Mouse (Mus musculus) intestine, embryonic 14.5 days (tissue): ENCODE data around the gene Mkrn2os. TPM values are rescaled to one million over a fixed set of nuclear protein-coding genes. Genes with fewer than 3 reads are reported as not detected.
A peak's percentile ranks its signal among the peaks of the same experiment; 100 is the strongest.

ENCODE experiments used
- ATAC-seq: fragments of 200-750 bp; cut with Nextera tagmentation; replicated peaks from 2 replicates; pipeline ENCODE4 v1.8.0; 2017; ENCODE audit warnings: low read depth, moderate number of reproducible peaks, moderate TSS enrichment, moderate library complexity; ENCODE audit not compliant: low FRiP score, low TSS enrichment
- DNase-seq: peaks from one replicate; pipeline ENCODE4 v3.0.0-alpha.2; 2018; ENCODE audit warnings: low spot score
- H3K27ac ChIP-seq: fragments of 300-500 bp; sonication (generic); 2 replicates; pipeline ENCODE4 v1.5.1; 2014; ENCODE audit warnings: low read depth, mild to moderate bottlenecking, control low read depth
- H3K27me3 ChIP-seq: fragments of 300-500 bp; sonication (generic); replicated peaks from 2 replicates; pipeline ENCODE4 v1.6.1; 2014; ENCODE audit warnings: low read length, control low read depth; ENCODE audit not compliant: control insufficient read depth, insufficient read depth
- H3K36me3 ChIP-seq: fragments of 300-500 bp; sonication (generic); 2 replicates; pipeline ENCODE4 v1.6.1; 2014; ENCODE audit warnings: low read length, control low read depth; ENCODE audit not compliant: control insufficient read depth, insufficient read depth
- H3K4me1 ChIP-seq: fragments of 300-500 bp; sonication (generic); replicated peaks from 2 replicates; pipeline ENCODE4 v1.6.1; 2014; ENCODE audit warnings: low read length, control low read depth, mixed read lengths; ENCODE audit not compliant: control insufficient read depth, insufficient read depth
- H3K4me2 ChIP-seq: fragments of 300-500 bp; sonication (generic); 2 replicates; pipeline ENCODE4 v1.6.1; 2014; ENCODE audit warnings: low read length
- H3K4me3 ChIP-seq: fragments of 300-500 bp; sonication (generic); 2 replicates; pipeline ENCODE4 v1.5.1; 2014; ENCODE audit warnings: low read depth, low read length, control low read depth, mixed read lengths
- H3K9ac ChIP-seq: fragments of 300-500 bp; sonication (generic); 2 replicates; pipeline ENCODE4 v1.6.1; 2014; ENCODE audit warnings: mild to moderate bottlenecking, low read length
- H3K9me3 ChIP-seq: fragments of 300-500 bp; sonication (generic); 2 replicates; pipeline ENCODE4 v1.6.1; 2016; ENCODE audit warnings: low read length, control low read depth; ENCODE audit not compliant: control insufficient read depth
- WGBS: fragments of 180-500 bp; shearing (Covaris S2); extraction: QIAGEN DNeasy Blood & Tissue Kit; methylation state at CpG from one replicate; pipeline ENCODE4 v1.1.7; 2014; 5-methylcytosine and 5-hydroxymethylcytosine counted together
- polyA plus RNA-seq: library from polyadenylated mRNA; unstranded; fragments of >200 nt; fragmentation: Nextera tagmentation; extraction: Ambion mirVana; gene quantifications from 2 replicates; pipeline ENCODE4 v1.2.1, GENCODE M21; 2014

The Mkrn2os gene
- polyA plus RNA-seq, 1 experiment from 2014 or later = 32.0 TPM

DNA sequence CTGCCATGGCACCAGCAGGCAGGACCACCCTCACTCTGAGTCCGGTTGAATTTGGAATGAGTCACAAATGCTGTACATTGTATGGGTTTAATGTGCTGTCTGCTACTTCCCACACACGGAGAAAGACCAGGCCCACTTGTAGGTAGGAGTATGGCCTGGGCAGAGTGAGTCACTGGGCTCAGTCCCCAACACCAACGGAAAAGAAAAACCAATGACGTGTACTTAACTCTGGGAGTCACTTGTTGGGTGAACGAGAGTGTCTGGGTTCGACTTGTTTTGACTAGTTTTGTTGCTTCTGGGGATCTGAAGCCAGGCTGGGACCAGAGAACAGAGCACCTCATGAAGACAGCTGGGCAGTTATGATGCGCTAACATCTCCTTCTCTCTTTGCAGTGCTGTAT is 18.2 kb downstream of the Mkrn2os start:
- no peak for DNase-seq
- ATAC-seq = no peak
- 92% methylated on average over 7 of the region's 7 CpGs for WGBS
- H3K9ac ChIP-seq = no peak overlapping the region
- peaks cover 66% of the 10 kb centered on the region for H3K36me3 ChIP-seq
- no peak overlapping the region for H3K27ac ChIP-seq
- H3K4me3 ChIP-seq = no peak overlapping the region
- no peaks in the 10 kb centered on the region for H3K4me1 ChIP-seq
- H3K27me3 ChIP-seq = no peaks in the 10 kb centered on the region
- no peak overlapping the region for H3K4me2 ChIP-seq
- 0 out of 2 replicates have a peak, but pooled peaks cover 3% of the 10 kb centered on the region for H3K9me3 ChIP-seq

DNA sequence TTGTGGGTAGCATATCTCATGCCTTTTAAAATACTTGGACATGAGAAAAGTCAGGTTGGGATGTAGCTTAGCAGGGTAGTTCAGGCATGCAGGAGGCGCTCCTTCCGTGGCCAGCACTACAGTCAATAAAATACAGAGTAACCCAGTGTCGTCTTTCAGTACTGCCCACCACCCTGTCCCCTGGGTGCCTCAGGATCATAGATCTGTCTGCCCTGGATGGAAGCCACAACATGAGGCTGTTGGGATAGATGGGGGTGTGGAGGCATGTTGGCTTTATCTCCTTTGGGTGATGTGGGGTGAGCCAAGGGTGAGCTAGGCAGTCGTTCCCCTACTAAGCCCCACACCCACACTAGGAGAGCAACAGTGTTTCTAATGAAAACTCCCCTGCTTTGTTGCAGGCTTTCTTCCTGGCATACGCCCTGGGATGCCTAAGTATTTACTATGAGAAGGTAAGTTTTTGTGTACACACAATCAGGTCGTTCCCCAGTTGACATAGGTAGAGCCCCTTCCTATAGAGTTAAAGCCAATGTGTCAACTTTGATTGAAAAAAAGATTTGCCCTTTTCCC is 26.8 kb downstream of the Mkrn2os start:
- H3K4me3 ChIP-seq = no peak overlapping the region
- H3K36me3 ChIP-seq = peaks cover 70% of the 10 kb centered on the region
- no peaks in the 10 kb centered on the region for H3K4me1 ChIP-seq
- no peak overlapping the region for H3K27ac ChIP-seq
- H3K4me2 ChIP-seq = no peak overlapping the region
- H3K9ac ChIP-seq = no peak overlapping the region
- no peaks in the 10 kb centered on the region for H3K27me3 ChIP-seq
- 0 out of 2 replicates have a peak, but pooled peaks cover 12% of the 10 kb centered on the region for H3K9me3 ChIP-seq
- ATAC-seq (no peak), DNase-seq (no peak)
- WGBS = 82% methylated on average over 6 of the region's 6 CpGs

DNA sequence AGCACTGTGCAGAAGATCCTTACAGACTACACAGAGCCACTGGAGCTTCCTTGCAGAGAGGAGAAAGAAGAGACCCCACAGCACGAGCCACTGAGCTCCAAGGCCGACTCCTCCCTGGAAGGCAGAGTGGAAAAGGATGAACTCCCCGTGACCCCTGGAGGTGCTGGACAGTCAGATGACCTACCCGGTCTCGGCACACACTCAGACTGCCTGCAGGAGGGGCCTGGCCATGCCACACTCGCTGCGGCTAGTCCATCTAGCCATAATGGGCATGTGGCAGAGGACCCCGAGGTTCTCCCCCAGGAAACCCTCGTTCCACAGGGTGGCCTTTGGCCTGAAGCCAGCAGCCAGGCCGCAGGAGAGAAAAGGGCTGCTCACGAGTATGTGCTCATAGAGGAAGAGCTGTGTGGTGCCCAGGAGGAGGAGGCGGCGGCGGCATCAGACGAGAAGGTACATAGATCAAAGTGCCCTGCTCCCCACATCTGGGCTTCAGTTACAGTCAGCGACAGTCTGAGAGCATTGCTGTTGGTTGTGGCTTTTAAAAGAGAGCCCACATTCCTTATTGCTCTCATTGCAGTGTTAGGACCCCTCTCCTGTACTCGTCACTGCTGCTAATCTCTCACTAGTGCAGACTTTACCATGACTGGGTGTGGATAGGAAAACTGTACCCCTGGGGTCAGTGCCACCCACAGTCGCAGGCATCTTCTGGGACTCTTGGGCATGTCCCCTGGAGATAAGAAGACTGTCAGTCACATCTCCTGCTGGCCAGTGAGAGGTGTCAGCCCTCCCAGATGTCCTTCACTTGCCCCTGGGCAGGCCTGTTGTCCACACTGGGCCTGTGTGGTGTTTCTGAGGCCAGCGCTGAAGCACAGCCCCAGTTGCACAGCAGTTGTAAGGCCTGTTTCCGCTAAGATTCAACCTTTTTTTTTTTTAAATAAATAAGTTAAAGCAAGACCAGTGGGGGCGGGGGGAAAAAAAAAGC is 32.4 kb downstream of the Mkrn2os start:
- DNase-seq (no peak), ATAC-seq (no peak)
- peaks cover 56% of the 10 kb centered on the region for H3K36me3 ChIP-seq

DNA sequence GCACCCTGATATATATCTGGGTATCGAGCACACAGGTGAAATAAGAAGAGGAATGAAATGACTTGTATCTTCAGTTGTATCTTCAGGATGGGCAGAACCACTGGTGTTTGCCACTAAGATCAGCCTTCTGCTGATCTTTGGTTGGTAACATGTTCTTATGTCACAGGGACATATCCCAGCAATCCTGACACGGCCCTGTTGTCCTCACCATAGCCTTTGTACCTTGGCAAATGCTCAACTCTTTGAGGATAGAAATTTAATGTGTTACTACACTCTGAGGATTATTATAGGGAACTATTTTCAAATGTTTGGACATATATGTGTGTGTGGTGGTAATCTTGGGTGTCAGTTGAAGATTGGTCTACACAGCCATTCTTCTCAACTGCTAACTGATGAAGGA is 34.2 kb downstream of the Mkrn2os start:
- no peaks in the 10 kb centered on the region for H3K4me1 ChIP-seq
- no peak overlapping the region for H3K9ac ChIP-seq
- peaks cover 67% of the 10 kb centered on the region for H3K36me3 ChIP-seq
- no peak overlapping the region for H3K4me3 ChIP-seq
- ATAC-seq (no peak), DNase-seq (no peak)
- 95% methylated on average over 2 of the region's 2 CpGs for WGBS
- H3K9me3 ChIP-seq = no peaks in the 10 kb centered on the region
- no peak overlapping the region for H3K27ac ChIP-seq
- H3K27me3 ChIP-seq = no peaks in the 10 kb centered on the region
- no peak overlapping the region for H3K4me2 ChIP-seq

More for the DNA sequence above, 32.4 kb downstream of the Mkrn2os start:
- H3K27me3 ChIP-seq = no peaks in the 10 kb centered on the region
- no peak overlapping the region for H3K4me2 ChIP-seq
- no peaks in the 10 kb centered on the region for H3K9me3 ChIP-seq
- no peaks in the 10 kb centered on the region for H3K4me1 ChIP-seq
- no peak overlapping the region for H3K4me3 ChIP-seq
- H3K9ac ChIP-seq = no peak overlapping the region
- WGBS = 51% methylated on average over 21 of the region's 21 CpGs
- H3K27ac ChIP-seq = no peak overlapping the region

DNA sequence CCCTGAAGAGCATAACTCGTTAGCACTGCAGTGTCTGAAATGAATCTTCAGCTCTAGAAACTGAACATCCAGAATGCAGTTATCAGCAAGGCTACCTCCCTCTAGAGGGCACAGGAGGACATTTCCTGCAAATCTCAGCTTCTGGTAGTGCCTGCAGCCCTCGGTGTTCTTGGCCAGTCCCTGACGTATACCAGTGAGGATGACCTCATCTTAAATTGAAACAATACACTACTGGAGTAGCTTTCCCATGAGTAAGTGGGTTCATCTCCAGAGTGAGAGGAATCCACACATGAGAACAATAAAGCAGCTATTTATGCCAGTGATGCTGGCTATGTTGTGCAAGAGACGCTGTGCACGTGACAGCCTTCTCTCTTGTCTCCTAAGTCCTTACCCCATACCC is 36.9 kb downstream of the Mkrn2os start:
- Histone ChIP-seq H3K4me1 (no peaks in the 10 kb centered on the region), H3K4me3 (no peak overlapping the region), H3K9ac (no peak overlapping the region), H3K36me3 (peaks cover 58% of the 10 kb centered on the region), H3K27ac (no peak overlapping the region), H3K27me3 (no peaks in the 10 kb centered on the region), H3K4me2 (no peak overlapping the region), H3K9me3 (no peaks in the 10 kb centered on the region)
- DNase-seq (no peak), ATAC-seq (no peak)
- 74% methylated on average over 5 of the region's 5 CpGs for WGBS

DNA sequence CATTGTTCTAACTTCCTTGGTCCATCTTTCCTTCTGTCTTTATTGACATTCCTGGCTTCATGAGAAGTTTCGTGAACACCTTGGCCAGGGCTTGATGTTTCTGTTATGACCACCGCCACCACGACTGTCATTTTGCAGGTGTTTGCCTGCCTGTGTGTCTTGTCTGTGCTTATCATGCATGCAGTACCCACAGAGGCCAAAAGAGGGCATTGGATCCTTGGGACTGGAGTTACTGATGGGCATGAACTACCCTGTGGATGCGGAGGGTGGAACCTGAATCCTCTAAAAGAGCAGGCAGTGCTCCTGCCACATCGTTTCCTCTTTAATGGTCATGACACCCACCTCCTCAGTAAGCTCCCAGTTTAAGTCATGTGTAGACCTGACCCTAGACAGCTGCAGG is 46.1 kb downstream of the Mkrn2os start:
- ATAC-seq = no peak
- 90% methylated on average over 5 of the region's 5 CpGs for WGBS
- Histone ChIP-seq H3K4me2 (no peak overlapping the region), H3K9ac (no peak overlapping the region), H3K9me3 (no peaks in the 10 kb centered on the region), H3K36me3 (peaks cover 31% of the 10 kb centered on the region), H3K4me3 (no peak overlapping the region), H3K27ac (no peak overlapping the region), H3K27me3 (no peaks in the 10 kb centered on the region), H3K4me1 (peaks cover 10% of the 10 kb centered on the region; the same call in 1 of the 2 replicates)
- DNase-seq = peak; percentile 71

DNA sequence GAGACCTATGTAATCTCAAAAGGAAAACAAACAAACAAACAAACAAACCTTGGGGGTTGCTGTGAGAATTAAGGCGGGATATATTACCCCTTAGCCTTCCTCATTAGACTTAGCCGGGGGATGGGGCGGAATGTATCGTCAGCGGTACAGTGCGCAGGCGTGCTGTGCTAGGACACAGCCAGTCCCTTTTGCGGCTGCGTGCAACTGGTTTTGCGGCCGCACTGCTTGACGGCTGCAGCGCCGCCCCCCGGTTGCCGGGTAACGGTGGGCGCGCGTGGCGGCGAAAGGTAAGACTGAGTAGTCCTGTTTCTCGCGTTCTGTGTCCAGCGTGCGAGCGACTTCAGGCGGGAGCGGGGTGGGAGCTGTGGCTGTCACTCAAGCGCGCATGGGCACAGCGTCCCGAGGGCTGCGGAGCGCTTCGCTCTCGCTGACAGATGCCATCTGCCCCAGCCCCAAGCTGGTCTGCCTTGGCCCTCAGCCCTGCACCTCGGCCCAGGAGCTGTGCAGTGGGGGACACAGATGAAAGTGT is 47.9 kb downstream of the Mkrn2os start, which contains the start of gene Tsen2:
Gene Tsen2, plus strand, starts transcription at position 223 of the 529 bp plus-strand sequence.
- Histone ChIP-seq H3K27me3 (no peaks in the 10 kb centered on the region), H3K4me3 (peak within 1 kb of the TSS; percentile 79), H3K9me3 (no peaks in the 10 kb centered on the region), H3K27ac (peak within 1 kb of the TSS; percentile 52; the same call in 1 of the 2 replicates), H3K36me3 (peaks cover 19% of the 10 kb centered on the region), H3K9ac (peak within 1 kb of the TSS; percentile 74), H3K4me2 (peak within 1 kb of the TSS; percentile 71), H3K4me1 (peaks cover 10% of the 10 kb centered on the region; the same call in 1 of the 2 replicates)
- 1% methylated on average over 36 of the region's 38 CpGs for WGBS
- ATAC-seq = peak; percentile 85
- peak; percentile 95 for DNase-seq

DNA sequence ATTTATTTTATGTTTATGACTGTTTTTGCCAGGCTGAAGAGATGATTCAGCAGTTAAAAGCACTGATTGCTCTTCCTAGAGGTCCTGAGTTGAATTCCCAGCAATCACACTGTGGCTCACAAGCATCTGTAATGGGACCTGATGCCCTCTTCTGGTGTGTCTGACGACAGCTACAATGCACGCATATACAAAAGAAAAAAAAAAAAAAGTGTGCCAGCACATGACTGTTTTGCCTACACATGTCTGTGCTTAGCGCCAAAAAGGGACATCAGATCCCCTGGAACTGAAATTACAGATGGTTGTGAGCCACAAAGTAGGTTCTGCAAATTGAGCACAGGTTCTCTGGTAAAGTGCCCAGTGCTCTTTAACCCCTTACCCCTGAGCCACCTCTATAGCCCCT is 50.0 kb downstream of the Mkrn2os start:
- ATAC-seq = no peak

More for the DNA sequence above, 50.0 kb downstream of the Mkrn2os start:
- no peaks in the 10 kb centered on the region for H3K36me3 ChIP-seq
- no peak overlapping the region for H3K4me3 ChIP-seq
- H3K4me1 ChIP-seq = peaks cover 10% of the 10 kb centered on the region; the same call in 1 of the 2 replicates
- H3K9me3 ChIP-seq = no peaks in the 10 kb centered on the region
- H3K9ac ChIP-seq = no peak overlapping the region
- H3K4me2 ChIP-seq = no peak overlapping the region
- DNase-seq = no peak
- 71% methylated on average over 3 of the region's 3 CpGs for WGBS
- peak overlapping the region; percentile 38; the same call in 1 of the 2 replicates for H3K27ac ChIP-seq
- H3K27me3 ChIP-seq = no peaks in the 10 kb centered on the region
